Mouse (Mus musculus) natural killer cell, adult 2 months (primary cell): ENCODE results near the gene Npm1.

Experiments used
- DNase-seq, 2 experiments: peaks; one replicate each; pipeline ENCODE4 v3.0.0; 2022; ENCODE audit warnings: low spot score in 2 of 2

Gene Npm1

GRCm38 (mm10) chr11:33180701-33181116 lies 17.7 kb upstream of the Npm1 start:
- no peak for DNase-seq

GRCm38 (mm10) chr11:33179802-33180201 lies 16.8 kb upstream of the Npm1 start:
- DNase-seq, result no peak

DNA sequence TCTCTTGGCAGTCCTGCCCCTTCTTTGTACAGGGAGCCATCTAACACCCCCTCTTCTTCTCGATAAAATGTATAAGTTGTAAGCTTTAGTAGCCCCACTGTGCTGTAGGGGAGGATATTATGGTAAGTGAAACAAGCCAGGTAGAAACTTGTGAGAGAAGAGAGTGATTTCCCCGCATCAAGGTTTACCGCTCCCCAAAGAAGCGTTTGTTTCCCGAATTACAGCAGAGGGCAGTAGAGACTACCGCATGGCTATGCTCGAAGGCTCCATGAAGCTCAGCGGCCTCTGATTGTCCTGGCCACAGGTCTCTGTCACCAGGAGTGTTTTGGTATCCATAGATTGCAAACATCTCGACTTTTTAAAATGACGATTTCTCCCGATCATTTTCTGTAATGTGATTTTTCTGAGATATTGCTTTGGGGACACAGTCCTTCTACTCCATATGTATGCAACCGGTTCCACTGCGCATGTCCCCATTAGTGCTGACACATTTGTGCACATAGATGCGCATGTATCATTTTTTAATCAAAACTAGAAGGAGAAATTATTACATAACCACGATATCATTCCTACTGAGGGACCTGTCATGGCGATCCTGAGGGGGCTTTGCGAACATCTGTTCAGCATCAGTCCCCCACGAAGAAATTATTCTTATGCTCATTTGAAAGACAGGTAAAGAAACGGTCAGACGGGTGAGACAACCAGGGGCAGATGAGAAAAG lies 13.7 kb upstream of the Npm1 start:
- DNase-seq, result no peak

- DNase-seq, result no peak
These were observed 12.8 kb upstream of the Npm1 start for GRCm38 (mm10) chr11:33175768-33176167.

DNA sequence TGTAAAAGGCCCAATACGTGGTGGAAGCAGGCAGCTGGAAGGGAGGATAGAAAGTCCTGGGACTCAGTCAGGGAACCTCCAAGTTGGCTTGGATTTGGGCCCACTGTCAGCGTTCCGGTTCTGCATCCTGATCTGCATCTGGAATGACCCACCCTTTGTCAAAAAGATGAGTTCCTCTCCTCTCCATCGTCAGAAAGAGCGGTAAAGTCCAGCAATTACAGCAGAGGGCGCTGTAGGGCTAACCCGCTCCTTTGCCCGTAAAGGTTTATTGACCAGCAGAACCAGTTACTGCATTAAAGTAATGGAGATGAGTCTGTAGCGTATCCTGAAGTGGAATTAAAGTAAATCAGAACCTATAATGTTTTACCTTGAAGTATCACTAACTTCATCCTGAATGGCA lies 7.5 kb upstream of the Npm1 start:
- peak; percentile 48 to 49 for DNase-seq

- peak; percentile 76 to 77 for DNase-seq
These were observed 602 bp downstream of the Npm1 start for GRCm38 (mm10) chr11:33162211-33162997.

GRCm38 (mm10) chr11:33159741-33160140 lies 3.3 kb downstream of the Npm1 start:
- no peak for DNase-seq

DNA sequence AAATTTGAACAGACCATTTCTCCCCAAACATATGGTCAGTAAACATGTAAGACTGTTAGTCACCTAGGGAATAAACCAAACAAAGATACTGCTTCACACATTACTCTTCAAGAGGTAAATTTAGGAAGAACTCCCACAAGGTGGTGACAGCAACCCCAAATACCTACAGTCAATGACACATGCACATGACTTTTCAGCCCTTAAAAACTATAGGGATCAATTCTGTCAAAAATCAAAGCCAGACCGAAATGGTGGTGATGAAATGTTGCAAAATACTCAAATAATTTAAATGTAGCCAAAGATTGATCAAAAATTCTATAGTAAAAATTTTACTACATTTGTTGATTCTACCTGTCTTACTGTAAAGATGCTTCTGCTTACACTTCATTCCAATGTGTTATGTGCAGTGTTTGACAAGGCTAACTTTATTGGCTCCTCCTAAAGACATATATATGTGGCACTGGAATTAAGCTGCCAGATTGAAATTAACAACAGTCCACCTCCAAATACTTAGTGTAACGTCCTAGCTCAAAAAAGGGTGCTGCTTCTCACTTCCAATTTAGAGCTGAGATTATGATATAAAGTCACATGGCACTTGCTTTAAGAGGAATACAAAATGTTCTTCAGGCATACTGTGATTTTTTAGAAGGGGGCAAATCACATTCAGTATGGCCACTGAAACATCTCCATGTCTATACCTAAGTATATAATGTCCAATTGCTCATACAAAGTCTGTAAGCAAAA lies 5.4 kb downstream of the Npm1 start:
- no peak for DNase-seq

GRCm38 (mm10) chr11:33156436-33157015 lies 6.5 kb downstream of the Npm1 start:
- no peak for DNase-seq

GRCm38 (mm10) chr11:33154459-33154858 lies 8.5 kb downstream of the Npm1 start:
- no peak for DNase-seq

- no peak for DNase-seq
These were observed 10.0 kb downstream of the Npm1 start for GRCm38 (mm10) chr11:33152997-33153396.

DNA sequence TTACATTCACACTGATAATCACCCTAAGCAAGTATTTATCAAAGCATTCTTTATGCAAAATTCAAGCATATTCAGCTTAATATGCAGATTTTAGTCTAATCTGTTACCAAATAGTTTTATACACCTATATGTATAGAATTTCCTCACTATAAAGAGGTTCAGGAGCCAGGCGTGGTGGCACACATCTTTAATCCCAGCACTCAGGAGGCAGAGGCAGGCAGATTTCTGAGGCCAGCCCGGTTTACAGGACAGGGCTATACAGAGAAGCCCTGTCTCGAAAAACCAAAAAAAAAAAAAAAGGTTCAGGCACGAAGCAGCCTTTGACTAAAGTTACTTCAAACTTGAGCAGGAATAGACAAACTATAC lies 11.2 kb downstream of the Npm1 start:
- DNase-seq, result no peak

DNA sequence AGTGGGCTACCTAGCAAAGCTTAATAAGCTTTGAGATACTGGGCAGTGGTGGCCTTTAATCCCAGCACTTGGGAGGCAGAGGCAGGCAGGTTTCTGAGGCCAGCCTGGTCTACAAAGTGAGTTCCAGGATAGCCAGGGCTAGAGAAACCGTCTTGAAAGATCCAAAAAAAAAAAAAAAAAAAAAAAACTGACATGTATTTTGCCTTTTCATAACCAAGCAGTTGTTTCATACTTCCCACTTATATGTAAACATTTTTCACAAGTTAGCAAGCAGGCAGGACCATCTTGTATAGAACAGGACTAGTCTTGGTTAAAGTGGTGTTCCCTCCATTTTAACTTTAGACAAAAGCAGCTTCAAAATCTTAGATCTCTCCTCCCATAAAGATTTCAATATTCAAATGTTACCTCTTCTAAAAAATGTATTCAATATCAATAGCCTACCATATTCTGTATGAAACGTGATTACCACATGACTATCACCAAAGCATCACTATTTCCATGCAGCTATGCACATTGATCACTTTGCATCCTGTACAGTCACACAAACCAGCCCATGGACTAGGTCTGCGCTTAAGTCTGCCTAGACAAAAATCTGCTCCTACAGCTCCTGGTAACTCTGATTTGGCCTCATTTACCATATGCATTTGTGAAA lies 11.8 kb downstream of the Npm1 start:
- DNase-seq, result no peak

DNA sequence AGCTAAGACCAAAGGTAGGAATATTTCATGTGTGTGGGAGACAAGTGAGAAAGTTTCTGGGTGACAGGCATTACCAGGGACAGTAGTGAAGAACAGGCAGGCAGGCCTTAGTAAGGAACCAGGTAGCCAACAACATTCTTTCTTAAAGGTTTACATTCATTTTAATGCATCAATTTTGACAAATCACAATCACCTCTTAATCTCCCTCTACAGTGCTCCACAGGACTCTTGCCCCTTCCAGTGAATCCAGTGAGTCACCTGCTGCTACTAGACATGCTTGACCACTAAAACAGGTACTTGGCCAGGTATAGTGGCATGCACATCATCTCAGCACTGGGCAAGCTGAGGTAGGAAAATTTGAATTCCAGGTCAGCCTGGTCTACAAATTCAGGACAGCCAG lies 12.6 kb downstream of the Npm1 start:
- no peak for DNase-seq

DNA sequence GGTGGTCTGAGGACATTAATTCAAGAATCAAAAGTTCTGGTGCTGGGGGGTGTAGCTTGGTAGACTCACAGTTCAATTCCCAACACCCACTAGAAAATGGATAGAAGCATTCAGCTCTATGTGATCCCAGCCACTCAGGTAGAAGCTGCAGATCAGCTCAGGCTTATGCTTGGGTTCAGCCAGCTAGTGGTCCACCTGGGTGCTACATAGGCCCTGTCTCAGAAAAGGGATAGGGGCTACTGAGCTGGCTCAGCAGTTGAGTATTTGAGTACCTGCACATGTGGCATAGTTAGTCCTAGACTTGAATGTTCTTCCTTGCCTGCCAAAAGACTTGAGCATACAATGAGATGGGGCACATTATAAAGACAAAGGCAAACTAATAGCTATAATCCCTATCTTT lies 13.6 kb downstream of the Npm1 start:
- no peak for DNase-seq

DNA sequence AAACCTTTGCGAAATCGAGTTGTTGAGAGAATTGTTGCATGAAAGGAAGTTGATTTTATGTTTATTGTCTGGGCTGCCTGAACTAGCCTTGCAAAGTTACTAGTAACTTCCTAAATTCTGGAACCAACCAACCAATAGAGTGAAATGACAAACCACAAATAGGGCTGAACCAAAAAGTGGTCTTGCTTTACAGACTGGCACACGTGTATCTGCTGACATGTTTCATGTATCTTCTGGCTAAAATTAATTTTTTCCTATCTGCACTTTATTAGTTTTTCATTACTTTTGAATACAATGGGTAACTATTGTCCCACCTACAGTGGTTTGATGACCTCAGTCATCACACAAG lies 13.9 kb downstream of the Npm1 start:
- no peak for DNase-seq

GRCm38 (mm10) chr11:33148338-33149087 lies 14.5 kb downstream of the Npm1 start:
- DNase-seq, result peak; percentile 43 to 63

DNA sequence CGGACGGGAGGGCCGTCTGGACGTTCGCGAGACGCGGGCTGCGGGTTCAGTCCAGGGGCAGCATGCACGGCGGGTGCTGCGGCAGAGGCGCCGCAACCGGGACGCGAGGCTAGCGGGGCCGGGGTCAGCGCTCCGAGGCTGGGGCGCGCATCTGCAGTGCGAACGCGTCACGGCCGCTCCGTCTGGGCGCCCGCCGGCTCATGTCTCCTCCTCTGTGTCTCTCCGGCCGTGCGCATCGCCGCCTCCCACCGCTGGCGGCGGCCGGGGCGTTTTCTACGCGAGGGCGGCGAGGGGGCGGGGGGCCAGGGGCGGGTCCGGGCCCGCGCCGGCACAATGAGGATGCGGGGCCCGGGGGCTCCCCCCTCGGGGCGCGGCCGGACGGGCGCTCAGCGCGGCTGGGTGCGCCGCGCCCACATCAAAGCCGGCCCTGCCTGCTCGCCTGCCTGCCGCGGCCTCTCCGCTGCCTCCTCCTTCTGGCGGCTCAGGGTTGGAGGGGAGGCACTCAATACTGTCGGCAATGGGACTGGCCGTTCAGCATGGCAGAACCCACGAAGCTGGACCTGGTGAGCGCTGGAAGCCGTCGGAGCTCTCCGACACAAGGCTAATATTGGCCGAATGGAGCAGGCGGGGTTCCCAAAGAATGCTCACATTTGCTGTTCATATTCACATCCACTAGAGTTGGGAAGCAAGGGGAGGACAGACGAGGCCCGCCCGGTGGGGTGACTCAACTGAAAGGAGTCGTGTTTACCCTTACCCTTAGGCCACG lies 15.3 kb downstream of the Npm1 start:
- DNase-seq, result peak; percentile 45

DNA sequence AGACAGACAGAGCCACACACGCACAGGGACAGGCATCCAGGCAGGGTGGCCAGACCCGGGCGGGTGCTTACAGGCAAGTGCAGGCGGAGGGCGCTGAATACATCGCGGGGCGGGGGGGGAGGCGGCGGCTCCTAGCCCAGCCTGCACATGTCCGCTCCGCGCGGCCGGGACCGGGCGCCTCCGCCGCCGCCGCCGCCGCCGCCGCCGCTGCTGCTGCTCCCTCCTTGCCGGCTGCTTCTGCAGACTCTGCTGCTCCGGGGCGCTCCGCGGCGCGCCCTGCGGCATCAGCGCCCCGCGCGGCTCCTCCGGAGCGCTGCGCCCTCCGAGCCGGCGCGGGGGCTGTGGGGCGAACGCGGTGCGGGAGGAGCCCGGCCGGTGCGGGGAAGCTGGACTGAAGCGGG lies 15.8 kb downstream of the Npm1 start, which contains the start of gene Fgf18:
TSS of gene Fgf18 (minus strand) at position 230 of the 401 bp plus-strand sequence.
- no peak for DNase-seq

DNA sequence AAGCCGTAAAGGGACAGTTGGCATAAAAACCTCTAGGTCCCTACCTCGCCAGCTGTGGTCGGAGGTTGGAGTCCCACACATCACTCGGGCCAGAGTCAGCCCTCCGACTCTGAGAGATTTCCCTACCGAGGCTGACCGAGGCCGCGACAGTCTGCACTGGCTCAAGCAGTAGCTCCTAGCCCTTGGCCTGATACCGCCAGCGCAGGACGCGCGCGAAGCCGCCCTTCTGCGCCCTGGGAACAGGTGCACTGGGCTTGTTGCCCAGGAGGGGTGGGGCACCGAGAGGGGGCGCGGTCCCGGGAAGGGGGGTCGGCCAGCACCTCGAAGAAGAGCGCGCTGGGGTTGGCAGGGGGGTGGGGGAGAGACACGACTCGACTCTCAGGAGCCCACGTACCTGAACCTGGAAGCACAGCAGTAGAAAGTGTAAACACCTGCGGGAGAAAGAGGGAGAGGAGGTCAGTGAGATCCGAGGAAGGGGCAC lies 16.3 kb downstream of the Npm1 start:
- no peak for DNase-seq
